Mouse (Mus musculus): Measurements from ENCODE around the gene Faf1. TPM values are rescaled to one million over a fixed set of nuclear protein-coding genes. Genes with fewer than 3 reads are reported as not detected.

Gene Faf1
- polyA plus RNA-seq, 1 experiment from 2014 or later = 27.4 TPM

DNA sequence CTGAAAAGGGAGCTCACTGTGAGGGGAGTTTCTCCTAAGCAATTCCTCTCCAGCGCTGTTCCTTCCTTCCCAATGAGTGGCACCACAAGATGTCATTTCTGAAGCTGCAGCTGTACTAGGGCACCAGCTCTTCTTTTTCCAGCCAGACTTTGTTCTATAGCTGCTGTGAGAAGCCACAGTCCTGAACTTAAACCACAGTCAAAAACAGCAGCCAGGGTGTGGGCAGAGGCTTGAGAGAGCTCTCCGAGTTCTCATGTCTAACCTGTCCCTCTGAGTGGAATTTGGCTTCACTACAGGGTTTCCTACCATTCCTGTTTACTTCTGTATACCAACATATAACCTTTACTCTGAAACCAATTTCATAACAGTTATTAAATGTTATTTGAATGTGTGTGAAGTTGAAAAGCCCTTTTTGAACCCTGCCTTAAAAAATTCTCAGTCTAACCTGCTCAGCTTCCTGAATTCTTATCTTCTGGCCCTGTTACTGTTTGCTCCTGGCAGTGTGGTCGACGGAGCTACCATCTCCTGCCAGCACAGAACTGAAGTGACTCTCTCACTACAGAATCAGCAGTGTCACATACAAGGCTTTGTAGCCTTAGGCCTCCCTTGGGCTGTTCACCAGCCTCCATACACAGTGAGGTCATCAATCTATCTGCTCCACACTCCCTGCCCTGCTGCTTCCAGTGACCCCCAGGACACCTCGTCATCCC is 287.3 kb downstream of the Faf1 start:
- H3K36me3 ChIP-seq (replicated peaks) = peaks cover 9% of the 10 kb centered on the region; the same call in 1 of the 2 replicates
- no peak overlapping the region for H3K27ac ChIP-seq (replicated peaks)
- H3K27me3 ChIP-seq (replicated peaks; ENCODE audit: low read depth, poor library complexity, severe bottlenecking) = no peaks in the 10 kb centered on the region; the same call in 1 of the 2 replicates
- H3K4me3 ChIP-seq = no peak overlapping the region
- DNase-seq (ENCODE audit: low spot score) = no peak
- no peaks in the 10 kb centered on the region for H3K9me3 ChIP-seq
- 0 out of 2 replicates have a peak, but pooled peaks cover 5% of the 10 kb centered on the region for H3K4me1 ChIP-seq
- WGBS = 90% methylated on average over 5 of the region's 5 CpGs

DNA sequence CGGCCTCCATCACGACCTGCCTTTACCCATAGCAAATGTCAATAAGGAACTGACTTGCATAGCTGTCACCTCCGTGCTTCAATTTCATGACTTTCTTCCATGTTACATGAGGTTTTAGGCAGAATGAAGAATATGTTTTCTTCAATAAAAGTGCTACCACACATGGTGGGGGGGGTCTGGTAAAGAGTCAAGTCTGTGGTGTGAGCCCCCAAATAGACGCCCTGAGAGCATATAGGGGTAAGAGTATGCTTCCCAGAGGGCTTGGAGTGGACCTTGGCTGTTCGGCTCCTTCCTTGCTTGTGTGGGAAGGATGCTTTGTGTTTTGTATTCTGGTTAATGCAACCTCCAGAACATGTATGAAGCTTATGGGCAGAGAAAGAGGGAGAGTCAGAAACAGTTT is 293.2 kb downstream of the Faf1 start:
- Histone ChIP-seq H3K4me1 (peaks cover 6% of the 10 kb centered on the region; the same call in 1 of the 2 replicates), H3K9me3 (no peaks in the 10 kb centered on the region), H3K27ac (replicated peaks) (no peak overlapping the region), H3K36me3 (replicated peaks) (no peaks in the 10 kb centered on the region), H3K4me3 (no peak overlapping the region), H3K27me3 (replicated peaks; ENCODE audit: low read depth, poor library complexity, severe bottlenecking) (peaks cover 52% of the 10 kb centered on the region)
- WGBS = 89% methylated on average over 5 of the region's 5 CpGs
- DNase-seq (ENCODE audit: low spot score) = no peak

DNA sequence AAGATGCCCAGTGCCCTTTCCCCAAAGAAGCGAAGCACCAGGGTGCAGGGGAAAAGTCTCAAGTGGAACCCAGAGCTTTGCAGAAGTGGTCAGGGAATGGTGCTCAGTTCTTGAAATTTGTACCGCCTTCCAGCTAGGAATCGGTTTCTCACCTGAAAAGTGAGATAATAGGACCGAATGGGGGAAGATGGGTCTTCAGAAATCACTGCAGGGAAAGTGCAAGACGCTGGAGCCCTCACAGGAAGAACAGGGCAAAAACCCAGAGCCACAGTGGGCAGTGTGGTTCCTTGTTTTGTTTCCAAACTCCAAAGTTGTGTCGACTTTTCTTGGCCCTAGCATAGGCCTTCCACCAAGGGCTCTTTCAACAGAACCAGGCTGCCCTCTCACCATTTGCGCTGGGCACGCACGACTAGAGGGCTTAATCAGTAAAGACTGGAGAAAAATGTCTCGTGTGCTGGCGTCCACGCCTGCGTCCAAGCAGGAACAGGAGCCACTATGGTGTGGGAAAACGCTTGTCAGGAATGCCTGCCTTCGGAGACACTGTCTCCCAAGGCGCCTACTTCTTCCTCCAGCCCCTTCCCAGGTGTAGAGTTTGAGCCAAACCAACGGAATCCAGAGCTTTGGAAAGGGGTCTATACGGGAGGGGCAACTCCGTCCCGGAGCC is 297.7 kb downstream of the Faf1 start:
- Histone ChIP-seq H3K4me1 (peaks cover 25% of the 10 kb centered on the region), H3K36me3 (replicated peaks) (no peaks in the 10 kb centered on the region), H3K27ac (replicated peaks) (no peak overlapping the region), H3K27me3 (replicated peaks; ENCODE audit: low read depth, poor library complexity, severe bottlenecking) (peaks cover 98% of the 10 kb centered on the region), H3K9me3 (peaks cover 4% of the 10 kb centered on the region; the same call in 1 of the 2 replicates), H3K4me3 (0 out of 2 replicates have a peak overlapping the region, but pooled peaks have one; percentile 38)
- 2% methylated on average over 20 of the region's 20 CpGs for WGBS
- peak; percentile 43 for DNase-seq (ENCODE audit: low spot score)

DNA sequence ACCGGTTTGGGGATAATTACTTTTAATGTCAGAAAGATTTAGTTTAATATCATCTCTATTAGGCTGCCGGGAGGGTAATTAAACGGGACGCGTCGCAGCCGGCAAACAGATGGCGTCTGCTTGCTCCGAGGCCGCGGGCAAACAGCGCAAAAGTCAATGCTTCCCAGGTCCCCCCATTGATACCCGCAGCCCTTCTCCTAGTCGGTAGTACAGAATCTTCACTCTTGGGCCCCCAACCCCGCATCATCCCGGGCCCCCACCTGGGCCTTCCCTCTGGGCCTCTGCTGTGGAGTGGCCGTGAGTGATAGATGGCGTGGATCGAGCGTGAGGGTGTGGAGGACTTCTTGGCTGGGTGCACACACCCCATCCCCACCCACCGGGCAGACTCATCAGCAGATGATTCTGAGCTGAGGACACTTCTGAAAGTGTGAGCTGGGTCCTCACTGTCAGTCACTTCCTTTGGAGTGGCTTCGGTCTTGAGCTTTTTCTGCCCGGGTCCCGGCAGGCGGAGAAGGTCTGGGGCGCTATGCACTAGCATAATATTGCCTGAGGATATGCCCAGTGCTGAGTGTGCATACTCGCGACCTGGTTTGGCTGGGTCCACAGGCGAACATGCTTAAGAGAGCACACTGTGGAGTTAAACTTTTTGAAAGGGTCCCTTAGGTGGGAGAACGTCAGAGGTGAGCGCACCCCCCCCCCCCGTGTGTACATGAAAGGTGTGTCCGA is 298.4 kb downstream of the Faf1 start:
- H3K27me3 ChIP-seq (replicated peaks; ENCODE audit: low read depth, poor library complexity, severe bottlenecking) = peaks cover 100% of the 10 kb centered on the region
- peak; percentile 51 for DNase-seq (ENCODE audit: low spot score)
- peaks cover 4% of the 10 kb centered on the region; the same call in 1 of the 2 replicates for H3K9me3 ChIP-seq
- H3K36me3 ChIP-seq (replicated peaks) = no peaks in the 10 kb centered on the region
- H3K4me1 ChIP-seq = peaks cover 28% of the 10 kb centered on the region
- H3K4me3 ChIP-seq = peak overlapping the region; percentile 38
- WGBS = 1% methylated on average over 33 of the region's 33 CpGs
- no peak overlapping the region for H3K27ac ChIP-seq (replicated peaks)

DNA sequence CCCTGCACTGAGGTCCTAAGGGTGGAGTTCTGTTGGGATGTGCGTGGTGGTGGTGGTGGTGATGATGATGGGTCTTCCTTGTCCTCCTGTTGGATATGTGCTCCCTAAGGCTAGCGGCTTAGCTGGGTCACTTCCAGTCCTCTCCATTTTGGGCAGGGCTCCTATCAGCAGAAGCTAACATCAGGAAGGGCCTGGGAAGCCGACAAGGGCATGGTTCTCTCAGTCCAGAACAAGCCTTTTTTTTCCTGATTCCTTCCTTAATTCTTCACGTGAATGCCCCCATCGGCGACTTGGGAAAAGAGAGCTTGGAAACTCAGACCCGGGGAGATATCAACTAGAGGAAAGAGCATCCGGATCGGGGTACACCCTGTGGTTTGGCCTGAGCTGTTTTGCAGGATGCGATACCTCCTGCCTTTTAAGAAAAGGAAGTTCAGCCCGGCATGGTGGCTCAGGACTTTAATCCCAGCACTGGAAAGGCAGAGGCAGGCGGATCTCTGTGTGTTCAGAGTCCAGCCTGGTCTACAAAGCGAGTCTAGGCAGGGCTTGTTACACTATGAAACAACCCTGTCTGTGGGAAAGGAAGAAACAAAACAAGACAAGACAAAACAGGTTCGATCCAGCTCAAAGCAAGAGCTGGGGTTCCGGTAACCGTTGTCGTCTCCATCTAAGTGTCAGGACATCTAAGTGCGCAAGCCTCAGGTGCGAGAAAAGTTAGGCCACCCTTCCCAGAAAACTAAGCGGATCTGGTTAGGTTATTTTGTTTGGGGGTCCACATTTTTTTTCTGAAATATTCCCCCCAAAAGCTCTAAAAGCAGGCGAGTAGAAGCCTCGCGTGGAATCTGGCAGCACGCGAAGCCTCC is 299.2 kb downstream of the Faf1 start:
- WGBS = 7% methylated on average over 25 of the region's 25 CpGs
- peak; percentile 48 for DNase-seq (ENCODE audit: low spot score)
- no peaks in the 10 kb centered on the region for H3K36me3 ChIP-seq (replicated peaks)
- H3K4me3 ChIP-seq = peak overlapping the region; percentile 60; the same call in 1 of the 2 replicates
- peaks cover 100% of the 10 kb centered on the region for H3K27me3 ChIP-seq (replicated peaks; ENCODE audit: low read depth, poor library complexity, severe bottlenecking)
- no peak overlapping the region for H3K27ac ChIP-seq (replicated peaks)
- H3K4me1 ChIP-seq = peaks cover 36% of the 10 kb centered on the region
- H3K9me3 ChIP-seq = peaks cover 4% of the 10 kb centered on the region; the same call in 1 of the 2 replicates

DNA sequence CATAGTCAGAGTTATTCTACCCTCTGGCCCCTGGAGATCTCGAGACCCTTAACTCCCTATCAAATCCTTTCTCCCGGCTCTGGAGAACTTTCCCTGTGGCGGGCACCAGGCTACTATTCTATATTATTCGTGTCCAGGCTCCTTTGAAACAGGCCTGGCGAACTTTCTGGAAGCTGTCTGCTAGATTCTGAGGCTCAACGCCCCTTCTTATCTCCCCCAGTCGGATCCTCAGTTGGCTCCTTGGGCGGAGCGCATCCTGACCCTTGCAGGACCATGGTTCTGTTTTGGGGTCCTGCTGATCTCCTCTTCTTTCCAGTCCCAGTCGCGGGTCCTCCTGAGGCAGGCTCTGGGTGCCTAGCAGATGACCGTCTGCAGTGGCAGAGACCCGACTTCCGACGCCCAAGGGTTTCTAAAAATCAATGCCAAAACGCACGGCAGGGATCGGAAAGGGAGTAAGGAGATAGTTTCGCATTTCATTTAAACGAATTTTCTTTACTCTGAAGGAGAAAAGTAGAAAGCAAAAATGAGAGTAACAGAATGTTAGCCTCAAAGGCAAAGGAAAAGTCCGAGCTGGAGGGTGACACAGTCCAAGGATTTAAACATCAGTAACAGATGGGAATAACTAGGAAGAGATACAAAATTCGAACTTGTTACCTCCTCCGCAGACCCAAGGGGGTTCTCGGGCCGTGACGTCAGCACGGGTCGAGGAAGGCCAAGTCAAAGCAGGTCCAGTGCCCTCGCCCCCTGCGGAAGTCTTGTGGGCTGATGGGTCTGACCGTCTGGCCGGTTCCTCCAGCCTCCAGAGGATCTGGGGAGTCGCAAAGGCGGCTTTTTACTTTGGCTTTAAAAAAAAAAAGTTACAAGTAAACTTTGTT is 300.1 kb downstream of the Faf1 start:
- WGBS = 1% methylated on average over 34 of the region's 34 CpGs

DNA sequence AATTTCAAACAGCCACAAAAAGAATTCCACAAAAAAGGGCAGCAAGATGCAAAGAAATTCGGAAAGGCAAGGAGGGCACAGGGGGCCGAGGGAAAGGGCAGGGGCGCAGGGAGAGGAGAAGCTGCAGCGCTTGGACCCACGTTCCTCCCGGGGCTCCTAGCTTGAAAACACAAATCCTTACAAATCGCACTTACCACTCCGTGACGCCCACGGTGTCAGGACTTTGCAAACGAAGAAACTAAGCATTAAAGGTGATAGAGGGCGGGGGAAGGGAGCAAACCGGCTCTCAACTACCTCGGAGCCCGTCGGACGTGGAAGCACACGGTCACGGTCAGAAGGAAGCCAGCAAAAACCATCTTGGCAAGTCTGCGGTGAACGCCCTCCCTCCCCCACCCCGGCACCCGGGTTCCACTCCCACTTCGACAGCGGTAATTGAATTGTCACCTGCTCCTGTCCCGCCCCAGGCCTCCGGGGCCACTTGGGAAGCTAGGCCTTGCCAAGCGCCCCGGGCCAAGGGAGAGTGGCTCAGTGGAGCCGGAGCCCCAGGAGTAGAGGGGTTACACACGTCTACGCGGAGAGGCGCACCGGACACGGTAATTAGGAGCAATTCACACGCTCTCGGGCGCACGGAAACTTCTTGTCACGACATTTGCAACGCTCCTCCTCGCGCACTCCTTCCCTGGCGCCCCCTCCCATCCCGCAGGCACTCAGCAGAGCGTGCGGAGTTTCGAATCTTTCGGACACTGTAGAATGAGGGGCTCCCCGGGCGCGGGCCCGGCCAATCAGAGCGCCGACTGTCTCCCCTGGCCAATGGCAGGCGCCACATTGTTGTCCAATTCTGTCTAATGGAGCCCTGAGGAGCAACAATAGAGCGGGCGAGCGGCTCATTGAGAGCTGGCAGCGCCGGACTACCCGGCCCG is 301.0 kb downstream of the Faf1 start, which contains the start of gene Dmrta2:
Gene Dmrta2, plus strand, starts transcription at position 906 of the 920 bp plus-strand sequence.
- peaks cover 4% of the 10 kb centered on the region; the same call in 1 of the 2 replicates for H3K9me3 ChIP-seq
- peaks cover 100% of the 10 kb centered on the region for H3K27me3 ChIP-seq (replicated peaks; ENCODE audit: low read depth, poor library complexity, severe bottlenecking)
- no peaks in the 10 kb centered on the region for H3K36me3 ChIP-seq (replicated peaks)
- peaks cover 46% of the 10 kb centered on the region for H3K4me1 ChIP-seq
- peak; percentile 89 for DNase-seq (ENCODE audit: low spot score)
- H3K27ac ChIP-seq (replicated peaks) = peak within 1 kb of the TSS; percentile 81
- H3K4me3 ChIP-seq = peak within 1 kb of the TSS; percentile 60
- under 1% methylated on average over 64 of the region's 64 CpGs for WGBS

More for the DNA sequence above, 300.1 kb downstream of the Faf1 start:
- Histone ChIP-seq H3K36me3 (replicated peaks) (no peaks in the 10 kb centered on the region), H3K27me3 (replicated peaks; ENCODE audit: low read depth, poor library complexity, severe bottlenecking) (peaks cover 100% of the 10 kb centered on the region), H3K4me3 (peak overlapping the region; percentile 60), H3K4me1 (peaks cover 37% of the 10 kb centered on the region), H3K27ac (replicated peaks) (no peak overlapping the region; the same call in 1 of the 2 replicates), H3K9me3 (peaks cover 4% of the 10 kb centered on the region; the same call in 1 of the 2 replicates)
- peak; percentile 56 for DNase-seq (ENCODE audit: low spot score)

DNA sequence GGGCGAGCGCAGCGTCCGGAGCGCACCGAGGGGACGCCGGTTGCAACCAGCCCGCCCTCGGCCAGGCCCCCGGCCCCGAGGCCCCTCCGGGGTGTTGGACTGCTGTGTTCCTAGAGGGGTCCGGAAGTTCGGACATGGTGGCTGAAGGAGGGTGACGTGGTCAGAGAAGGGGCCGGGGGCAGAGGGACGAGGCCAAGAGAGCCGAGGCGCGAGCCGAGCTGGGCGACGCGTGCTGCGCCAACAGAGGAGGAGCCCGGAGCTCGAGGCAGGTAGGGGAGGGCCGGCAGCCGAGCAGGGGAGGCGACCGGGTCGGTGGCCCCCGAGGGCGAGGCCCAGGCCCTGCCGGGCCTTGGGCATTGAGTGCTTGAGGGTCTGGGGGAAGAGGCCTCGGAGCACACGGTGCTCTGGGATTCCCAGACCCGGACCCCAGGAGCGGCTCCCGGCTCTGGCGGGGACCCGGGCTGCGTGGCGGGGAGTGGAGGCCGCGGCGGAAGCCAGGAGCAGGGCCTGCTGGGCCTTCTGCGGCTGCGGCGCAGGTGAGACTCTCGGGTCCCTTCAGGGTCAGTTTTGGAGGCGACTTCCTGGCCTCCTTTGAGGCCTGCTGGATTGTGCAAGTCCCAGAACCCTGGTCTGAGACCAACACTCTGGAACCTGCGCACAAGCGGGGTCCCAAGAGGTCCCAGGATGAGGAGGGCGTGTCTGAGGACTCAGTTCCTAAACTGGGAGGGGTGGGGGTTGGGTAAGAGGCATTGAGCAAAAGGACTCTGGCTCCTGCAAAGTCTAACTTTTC is 301.9 kb downstream of the Faf1 start:
- Histone ChIP-seq H3K27ac (replicated peaks) (peak overlapping the region; percentile 81), H3K36me3 (replicated peaks) (no peaks in the 10 kb centered on the region), H3K4me3 (peak overlapping the region; percentile 60), H3K27me3 (replicated peaks; ENCODE audit: low read depth, poor library complexity, severe bottlenecking) (peaks cover 100% of the 10 kb centered on the region), H3K4me1 (peaks cover 50% of the 10 kb centered on the region), H3K9me3 (peaks cover 4% of the 10 kb centered on the region; the same call in 1 of the 2 replicates)
- WGBS = under 1% methylated on average over 56 of the region's 56 CpGs
- peak; percentile 67 for DNase-seq (ENCODE audit: low spot score)

DNA sequence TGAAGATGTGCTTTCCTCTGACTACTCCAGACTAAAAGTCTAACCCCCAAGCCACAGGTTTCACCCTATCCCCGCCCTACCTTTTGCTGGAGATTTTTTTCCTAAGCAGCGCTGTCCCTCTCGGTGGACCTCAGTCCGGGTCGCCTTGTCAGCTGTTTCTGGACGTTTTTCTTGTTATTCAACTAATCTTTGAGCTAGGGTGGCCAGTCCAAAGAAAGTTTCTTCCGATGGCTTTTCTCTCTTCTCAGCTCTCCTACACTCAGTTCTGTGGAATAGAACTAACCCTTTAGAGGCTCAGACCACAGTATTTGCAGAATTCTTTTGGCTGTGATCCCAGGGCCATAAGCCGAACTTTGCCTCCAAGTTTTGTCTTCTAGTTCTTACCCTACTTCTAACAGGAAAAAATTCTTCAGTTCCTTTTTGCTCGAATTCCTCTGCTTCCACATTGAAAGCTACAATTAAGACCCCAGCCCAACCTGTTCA is 302.5 kb downstream of the Faf1 start:
- DNase-seq (ENCODE audit: low spot score) = no peak
- no peaks in the 10 kb centered on the region for H3K36me3 ChIP-seq (replicated peaks)
- WGBS = 3% methylated on average over 9 of the region's 9 CpGs
- H3K9me3 ChIP-seq = peaks cover 4% of the 10 kb centered on the region; the same call in 1 of the 2 replicates
- H3K4me1 ChIP-seq = peaks cover 54% of the 10 kb centered on the region
- peak overlapping the region; percentile 60 for H3K4me3 ChIP-seq
- peak overlapping the region; percentile 81 for H3K27ac ChIP-seq (replicated peaks)
- H3K27me3 ChIP-seq (replicated peaks; ENCODE audit: low read depth, poor library complexity, severe bottlenecking) = peaks cover 100% of the 10 kb centered on the region
